Mouse (Mus musculus) midbrain, postnatal 0 days (tissue): ENCODE results near the gene Ccdc61. TPM values are rescaled to one million over a fixed set of nuclear protein-coding genes. Genes with fewer than 3 reads are reported as not detected.

Source experiments
- ATAC-seq: fragments of 200-750 bp; cut with Nextera tagmentation; 2 replicates; pipeline ENCODE4 v1.8.0; 2017; ENCODE audit warnings: moderate number of reproducible peaks, mild to moderate bottlenecking, moderate TSS enrichment, moderate library complexity; ENCODE audit not compliant: low FRiP score
- DNase-seq: peaks from one replicate; pipeline ENCODE4 v3.0.0-alpha.2; 2015; ENCODE audit warnings: low spot score
- H3K27ac ChIP-seq: fragments of 300-500 bp; sonication (generic); 2 replicates; pipeline ENCODE4 v1.5.1; 2014; ENCODE audit warnings: low read depth, mild to moderate bottlenecking, low read length, mixed read lengths
- H3K27me3 ChIP-seq: fragments of 300-500 bp; sonication (generic); 2 replicates; pipeline ENCODE4 v1.6.1; 2014; ENCODE audit warnings: low read length, control low read depth, mixed read lengths; ENCODE audit not compliant: insufficient read depth
- H3K36me3 ChIP-seq: fragments of 300-500 bp; sonication (generic); 2 replicates; pipeline ENCODE4 v1.6.1; 2014; ENCODE audit warnings: low read length, control low read depth, mixed read lengths; ENCODE audit not compliant: insufficient read depth
- H3K4me1 ChIP-seq: fragments of 300-500 bp; sonication (generic); 2 replicates; pipeline ENCODE4 v1.6.1; 2014; ENCODE audit warnings: mild to moderate bottlenecking, control low read depth, antibody characterized with exemption, low read length, mixed read lengths; ENCODE audit not compliant: insufficient read depth
- H3K4me2 ChIP-seq: fragments of 300-500 bp; sonication (generic); 2 replicates; pipeline ENCODE4 v1.6.1; 2014; ENCODE audit warnings: low read depth, mild to moderate bottlenecking, low read length, mixed read lengths; ENCODE audit not compliant: poor library complexity, severe bottlenecking
- H3K4me3 ChIP-seq: fragments of 300-500 bp; sonication (generic); 2 replicates; pipeline ENCODE4 v1.5.1; 2014; ENCODE audit warnings: low read depth, mild to moderate bottlenecking, low read length, moderate library complexity
- H3K9ac ChIP-seq: fragments of 300-500 bp; sonication (generic); replicated peaks from 2 replicates; pipeline ENCODE4 v1.6.1; 2014; ENCODE audit warnings: mild to moderate bottlenecking, low read length, moderate library complexity, mixed read lengths; ENCODE audit not compliant: poor library complexity, severe bottlenecking
- H3K9me3 ChIP-seq: fragments of 300-500 bp; sonication (generic); 2 replicates; pipeline ENCODE4 v1.6.1; 2016; ENCODE audit warnings: low read length, control low read depth
- CTCF ChIP-seq: IDR thresholded peaks from 2 replicates; pipeline ENCODE4 v1.5.1; 2016; ENCODE audit warnings: antibody characterized with exemption, mild to moderate bottlenecking
- WGBS: fragments of 180-500 bp; shearing (Covaris S2); extraction: QIAGEN DNeasy Blood & Tissue Kit; methylation state at CpG from one replicate; pipeline ENCODE4 v1.1.7; 2014; 5-methylcytosine and 5-hydroxymethylcytosine counted together
- polyA plus RNA-seq: library from polyadenylated mRNA; unstranded; fragments of >200 nt; fragmentation: Nextera tagmentation; extraction: Ambion mirVana; gene quantifications from 2 replicates; pipeline ENCODE4 v1.2.1, GENCODE M21; 2015
- total RNA-seq: library from RNA; depleted of rRNA; stranded (reverse); fragments of >200 nt; gene quantifications from 2 replicates; pipeline ENCODE4 v1.2.3, GENCODE M21; 2014

The Ccdc61 gene
- total and polyA plus RNA-seq, 2 experiments from 2014 or later: 21.3 to 29.5 TPM

DNA sequence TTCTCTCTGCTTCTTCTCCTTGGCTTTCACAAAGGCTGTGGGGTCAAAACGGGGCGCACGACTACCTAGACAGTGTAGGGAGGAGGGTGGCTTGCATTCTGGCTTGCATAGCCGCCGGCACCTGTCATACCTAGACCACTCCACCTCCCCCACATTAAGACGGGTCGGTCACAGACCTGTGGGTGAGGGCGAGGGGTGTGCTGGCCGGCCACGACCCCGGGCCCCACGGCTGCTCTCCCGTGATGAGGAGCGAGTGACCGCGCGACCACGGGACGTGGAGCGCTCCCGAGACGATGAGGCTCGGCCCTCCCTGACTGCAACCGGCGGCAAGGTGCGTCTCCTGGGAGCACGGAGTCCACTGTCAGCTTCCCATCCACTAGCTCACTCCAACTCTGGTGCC lies 17.2 kb downstream of the Ccdc61 start:
- Histone ChIP-seq H3K9ac (peak overlapping the region; percentile 68), H3K4me1 (no peaks in the 10 kb centered on the region), H3K36me3 (no peaks in the 10 kb centered on the region), H3K4me3 (peak overlapping the region; percentile 49), H3K27me3 (no peaks in the 10 kb centered on the region), H3K4me2 (peak overlapping the region; percentile 95), H3K9me3 (no peaks in the 10 kb centered on the region), H3K27ac (0 out of 2 replicates have a peak overlapping the region, but pooled peaks have one; percentile 43)
- no peak for TF ChIP-seq CTCF
- DNase-seq (no peak), ATAC-seq (peak; percentile 35)
- 31% methylated on average over 27 of the region's 27 CpGs for WGBS

DNA sequence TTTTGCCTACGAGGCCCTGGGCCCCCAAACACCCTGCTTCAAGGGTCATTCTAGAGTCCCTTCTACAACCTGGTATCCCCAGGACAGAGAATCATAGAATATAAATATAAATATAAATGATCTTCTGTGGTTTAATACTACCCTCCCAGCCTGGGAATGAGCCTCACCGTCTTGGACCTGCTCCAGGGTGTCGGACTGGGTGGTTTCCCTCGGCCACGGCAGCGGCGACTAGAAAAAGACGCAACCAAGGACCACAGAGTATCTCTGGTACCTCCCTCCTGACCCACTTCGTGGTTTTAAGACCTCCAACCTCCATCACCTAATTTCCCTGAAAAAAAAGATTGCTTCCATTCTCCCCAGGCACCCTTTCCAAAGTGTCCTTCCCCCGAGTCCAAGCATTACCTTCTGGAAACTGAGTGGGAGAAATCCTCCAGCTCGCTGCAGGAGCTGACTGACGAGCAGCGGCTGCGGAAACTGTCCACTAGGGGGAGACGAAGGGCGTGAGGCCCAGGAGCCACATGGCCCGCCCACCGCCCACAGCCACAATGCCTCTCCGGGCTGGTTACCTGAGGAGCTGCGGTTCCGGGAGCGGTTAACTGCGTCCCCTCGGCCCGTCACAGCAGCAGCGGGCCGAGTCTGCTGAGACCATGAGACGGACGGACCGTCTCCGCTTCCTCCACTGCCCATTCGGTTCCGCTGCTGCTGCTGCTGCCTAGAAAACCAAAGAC lies 18.2 kb downstream of the Ccdc61 start:
- WGBS: 18% methylated on average over 33 of the region's 33 CpGs
- Histone ChIP-seq H3K4me2 (peak overlapping the region; percentile 95), H3K4me1 (no peaks in the 10 kb centered on the region), H3K9ac (peak overlapping the region; percentile 68), H3K36me3 (no peaks in the 10 kb centered on the region), H3K27ac (peak overlapping the region; percentile 70), H3K4me3 (peak overlapping the region; percentile 49), H3K27me3 (no peaks in the 10 kb centered on the region), H3K9me3 (no peaks in the 10 kb centered on the region)
- DNase-seq (peak; percentile 93), ATAC-seq (peak; percentile 78)
- peak; percentile 95 for TF ChIP-seq CTCF

GRCm38 (mm10) chr7:18890848-18891247 lies 19.4 kb downstream of the Ccdc61 start:
- Histone ChIP-seq H3K9ac (no peak overlapping the region), H3K9me3 (no peaks in the 10 kb centered on the region), H3K27me3 (no peaks in the 10 kb centered on the region), H3K27ac (no peak overlapping the region), H3K36me3 (no peaks in the 10 kb centered on the region), H3K4me1 (no peaks in the 10 kb centered on the region), H3K4me3 (no peak overlapping the region), H3K4me2 (no peak overlapping the region)
- no peak for ATAC-seq
- no peak for DNase-seq
- TF ChIP-seq CTCF: no peak
- 93% methylated on average over 8 of the region's 8 CpGs for WGBS

- H3K9me3 ChIP-seq: no peaks in the 10 kb centered on the region
- H3K4me1 ChIP-seq: no peaks in the 10 kb centered on the region
- no peak for TF ChIP-seq CTCF
- no peak overlapping the region for H3K9ac ChIP-seq
- WGBS: 94% methylated on average over 1 of the region's 1 CpGs
- no peak overlapping the region for H3K27ac ChIP-seq
- H3K27me3 ChIP-seq: no peaks in the 10 kb centered on the region
- H3K4me3 ChIP-seq: no peak overlapping the region
- ATAC-seq: no peak
- H3K4me2 ChIP-seq: no peak overlapping the region
- H3K36me3 ChIP-seq: no peaks in the 10 kb centered on the region
- no peak for DNase-seq
Observed at GRCm38 (mm10) chr7:18886963-18887362, 23.3 kb downstream of the Ccdc61 start.

GRCm38 (mm10) chr7:18884745-18885422 lies 25.3 kb downstream of the Ccdc61 start:
- H3K4me3 ChIP-seq: no peak overlapping the region
- H3K9ac ChIP-seq: 0 out of 2 replicates have a peak overlapping the region, but pooled peaks have one; percentile 13
- no peaks in the 10 kb centered on the region for H3K4me1 ChIP-seq
- H3K27ac ChIP-seq: no peak overlapping the region
- DNase-seq: no peak
- H3K36me3 ChIP-seq: no peaks in the 10 kb centered on the region
- ATAC-seq: no peak
- H3K4me2 ChIP-seq: 0 out of 2 replicates have a peak overlapping the region, but pooled peaks have one; percentile 4
- WGBS: 69% methylated on average over 13 of the region's 13 CpGs
- H3K9me3 ChIP-seq: no peaks in the 10 kb centered on the region
- no peaks in the 10 kb centered on the region for H3K27me3 ChIP-seq
- no peak for TF ChIP-seq CTCF
